Mouse (Mus musculus) natural killer cell, adult 2 months (primary cell): ENCODE data around the gene Dnase1l1.
A peak's percentile ranks its signal among the peaks of the same experiment; 100 is the strongest.

Source experiments
- DNase-seq, 2 experiments: peaks; one replicate each; pipeline ENCODE4 v3.0.0; 2022; ENCODE audit warnings: low spot score in 2 of 2

Gene Dnase1l1

DNA sequence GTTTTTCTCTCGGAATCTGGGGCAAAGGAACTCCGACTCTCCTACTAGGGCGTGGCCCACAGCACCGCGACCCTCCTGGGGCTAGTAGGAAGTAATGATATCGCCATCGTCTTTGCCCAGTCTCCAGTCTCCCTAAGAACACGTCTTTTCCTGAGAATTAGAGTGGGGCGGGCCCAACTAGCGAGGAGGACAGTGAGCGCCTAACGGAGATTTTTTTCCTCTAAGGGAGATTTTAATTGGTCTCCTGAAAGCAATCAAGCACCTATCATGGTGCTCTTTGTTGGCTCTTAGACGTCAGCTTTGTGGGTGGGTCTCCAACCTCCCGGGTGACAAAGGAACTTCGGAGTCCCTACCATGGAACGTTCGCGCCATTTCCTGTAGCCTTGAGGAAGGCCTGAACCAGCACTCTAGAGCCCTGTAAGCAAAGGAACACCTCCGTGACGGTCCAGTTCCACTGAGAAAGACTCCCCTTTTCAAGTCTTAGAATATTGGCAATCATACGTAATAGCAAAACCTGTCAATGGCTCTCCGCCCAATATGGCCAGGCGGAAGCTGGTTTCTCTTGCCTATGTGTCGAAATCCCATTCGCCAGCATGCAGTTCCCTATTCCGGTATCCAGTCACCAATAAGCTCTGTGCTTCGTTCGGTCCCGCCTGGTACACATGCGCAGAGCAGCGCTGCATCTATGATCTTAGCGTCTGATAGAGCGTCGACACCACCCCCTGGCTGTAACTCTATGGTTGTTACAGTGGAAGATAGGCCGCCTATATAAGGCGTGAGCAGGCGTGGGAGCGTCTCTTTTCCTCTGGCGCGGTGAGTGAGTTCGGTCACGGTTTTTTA, 11.9 kb downstream of the Dnase1l1 start, which contains the start of gene Rpl10:
Gene Rpl10, plus strand, starts transcription at position 751 of the 840 bp plus-strand sequence.
- peak; percentile 92 to 94 for DNase-seq

DNA sequence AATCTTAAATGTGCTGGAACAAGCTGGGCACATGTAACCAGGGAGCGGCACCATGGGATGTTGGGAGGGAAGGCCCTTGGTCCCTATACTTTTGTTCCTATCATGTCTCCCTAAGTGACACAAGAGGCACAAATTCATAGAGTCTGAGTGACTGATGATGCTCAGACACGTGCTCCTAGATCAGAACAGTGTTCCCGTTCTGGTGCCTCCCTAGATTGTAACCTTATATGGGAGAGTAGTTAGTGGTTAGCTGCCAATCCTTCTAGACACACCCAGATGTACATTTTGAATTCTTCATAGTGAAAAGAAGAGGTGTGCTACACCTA, 12.4 kb downstream of the Dnase1l1 start:
- DNase-seq: no peak

DNA sequence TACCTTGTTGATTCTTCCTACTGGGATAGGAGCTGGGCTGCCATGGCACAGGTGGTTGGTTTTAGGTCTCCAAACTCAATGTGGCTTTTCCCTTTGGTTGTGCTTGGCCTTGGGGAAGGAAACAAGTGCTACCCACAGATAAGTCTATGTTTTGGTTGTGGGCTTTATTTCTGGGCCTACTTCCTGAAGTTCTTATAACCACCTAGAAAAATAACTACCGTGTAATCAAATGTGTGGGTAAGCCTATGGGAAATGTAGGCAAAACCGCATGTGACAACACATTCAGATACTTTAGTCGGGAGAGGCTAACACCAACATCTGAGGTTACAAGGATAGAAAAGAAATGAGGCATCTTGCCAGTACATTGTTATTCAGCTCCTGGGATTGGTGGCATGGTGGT, 24.4 kb downstream of the Dnase1l1 start:
- DNase-seq: no peak

DNA sequence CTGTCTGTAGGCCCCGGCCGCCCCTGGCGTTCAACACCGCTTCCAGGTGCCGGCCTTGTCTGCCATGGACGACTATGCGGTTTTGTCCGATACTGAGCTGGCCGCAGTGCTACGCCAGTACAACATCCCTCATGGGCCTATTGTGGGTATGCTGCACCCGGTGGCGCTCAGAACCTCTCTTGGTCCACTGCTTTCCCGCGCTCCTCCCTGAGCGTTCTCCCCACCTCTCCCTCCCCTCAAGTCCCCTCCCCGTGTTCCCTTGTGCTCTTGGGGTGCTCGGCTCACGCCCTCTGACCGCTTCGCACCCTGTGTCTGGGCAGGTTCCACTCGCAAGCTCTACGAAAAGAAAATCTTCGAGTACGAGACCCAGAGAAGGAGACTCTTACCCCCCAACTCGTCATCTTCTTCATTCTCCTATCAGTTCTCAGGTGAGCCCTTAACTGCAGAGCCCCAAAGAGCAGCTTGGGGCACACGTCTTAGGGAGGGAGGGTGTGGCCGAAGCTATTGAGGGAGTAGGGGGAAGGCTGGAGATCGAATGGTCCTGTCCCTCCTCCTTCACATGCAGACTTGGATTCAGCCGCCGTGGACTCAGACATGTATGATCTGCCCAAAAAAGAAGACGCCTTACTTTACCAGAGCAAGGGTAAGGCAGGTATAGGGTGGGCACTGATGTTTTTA, 27.1 kb downstream of the Dnase1l1 start:
- peak in 1 of 2 experiments; percentile 8 for DNase-seq

DNA sequence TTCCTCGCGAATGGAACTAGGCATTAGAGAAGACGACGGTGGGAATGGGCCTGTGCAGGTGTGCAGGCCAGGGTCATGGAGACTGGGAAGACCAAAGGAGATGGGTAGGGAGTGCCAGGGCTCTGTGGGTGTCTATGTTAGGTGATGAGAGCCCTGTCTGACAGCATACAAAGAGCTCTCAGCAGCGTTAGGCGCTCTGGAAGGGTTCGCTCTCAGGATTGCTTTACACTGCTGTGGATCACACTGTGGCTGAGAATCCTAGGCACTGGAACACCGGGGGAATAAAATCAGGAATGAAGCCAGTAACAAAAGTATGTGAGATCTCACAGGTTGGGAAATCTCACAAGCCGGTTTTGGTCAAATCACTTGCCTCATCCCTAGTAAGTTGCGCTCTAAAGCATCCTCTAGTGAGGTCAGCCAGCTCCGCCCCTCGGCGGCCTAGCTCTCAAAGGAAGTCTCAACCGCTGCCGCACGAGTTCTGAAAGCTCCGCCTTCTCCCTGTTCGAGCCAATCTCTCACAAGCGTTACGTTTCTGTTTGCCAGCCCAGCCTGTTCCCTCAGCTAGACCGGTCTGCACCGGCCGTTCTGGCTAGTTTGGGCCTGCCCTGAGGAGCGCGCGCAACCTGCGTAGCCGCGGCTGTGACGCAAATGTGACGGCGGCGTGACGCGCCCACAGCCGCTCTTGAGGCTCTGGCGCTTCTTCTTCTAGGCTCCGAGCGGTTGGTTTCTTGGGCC, 27.8 kb downstream of the Dnase1l1 start, which contains the start of gene Emd:
Gene Emd, plus strand, starts transcription at position 535 of the 735 bp plus-strand sequence.
- DNase-seq: peak; percentile 91 to 93

DNA sequence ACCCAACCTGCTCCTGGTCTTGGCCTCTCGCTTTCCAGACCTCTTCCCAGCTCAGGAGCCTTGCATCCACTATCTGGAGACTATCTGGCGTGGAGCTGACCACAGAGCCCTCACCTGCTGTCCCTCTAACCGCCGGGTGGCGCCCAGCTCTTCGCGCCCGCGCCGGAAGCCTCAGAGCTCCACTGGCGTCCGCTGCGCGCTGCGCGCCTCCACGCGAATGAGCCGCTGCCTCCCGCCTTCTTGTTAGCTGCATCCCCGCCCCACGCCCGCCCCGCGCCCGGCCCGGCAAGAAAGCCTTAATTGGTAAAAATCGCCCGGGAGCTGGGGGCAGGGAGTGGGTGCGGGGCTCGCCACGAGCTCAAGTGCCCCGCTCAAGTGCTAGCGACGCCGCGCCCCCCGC, 32.5 kb downstream of the Dnase1l1 start, which contains the start of gene Flna:
Gene Flna, minus strand, starts transcription at position 206 of the 400 bp plus-strand sequence.
- peak; percentile 50 to 61 for DNase-seq

DNA sequence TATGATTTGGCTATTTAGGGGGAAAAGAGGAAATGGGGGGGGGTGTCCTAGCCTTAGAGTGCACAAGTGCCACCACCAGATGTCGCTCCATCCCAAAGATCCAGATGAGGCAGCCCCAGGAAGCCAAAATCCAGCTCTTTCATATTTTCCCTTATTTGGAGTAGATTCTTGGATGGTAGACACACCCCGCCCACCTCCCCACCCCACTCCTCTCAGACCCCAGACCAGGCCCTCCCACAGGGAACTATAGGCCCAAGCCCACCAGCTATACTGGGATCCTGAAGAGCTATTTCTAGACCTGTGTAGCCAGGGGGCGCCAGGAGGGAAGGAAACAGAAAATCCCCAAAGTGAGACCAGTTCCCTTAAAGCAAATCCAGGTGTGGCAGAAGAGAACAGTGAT, 33.5 kb downstream of the Dnase1l1 start:
- DNase-seq: peak; percentile 23 to 44

DNA sequence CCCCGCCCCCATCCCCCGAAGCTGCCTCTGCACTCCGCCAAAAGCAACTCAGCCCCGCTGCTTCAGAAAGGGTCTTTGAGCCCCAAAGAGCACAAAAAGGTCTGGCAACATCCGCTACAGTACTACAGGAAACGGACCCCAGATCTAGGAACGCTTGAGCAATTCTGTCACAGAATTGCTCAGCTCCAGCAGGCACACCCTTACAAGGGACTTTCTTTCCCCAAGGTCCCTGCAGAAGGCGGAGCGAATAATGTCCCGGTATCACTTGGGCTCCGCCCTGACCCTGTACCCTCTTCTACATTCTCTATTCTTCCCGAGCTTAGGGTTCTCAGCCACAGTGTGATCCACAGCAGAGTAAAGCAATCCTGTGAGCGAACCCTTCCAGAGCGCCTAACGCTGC, 35.4 kb downstream of the Dnase1l1 start:
- no peak for DNase-seq

DNA sequence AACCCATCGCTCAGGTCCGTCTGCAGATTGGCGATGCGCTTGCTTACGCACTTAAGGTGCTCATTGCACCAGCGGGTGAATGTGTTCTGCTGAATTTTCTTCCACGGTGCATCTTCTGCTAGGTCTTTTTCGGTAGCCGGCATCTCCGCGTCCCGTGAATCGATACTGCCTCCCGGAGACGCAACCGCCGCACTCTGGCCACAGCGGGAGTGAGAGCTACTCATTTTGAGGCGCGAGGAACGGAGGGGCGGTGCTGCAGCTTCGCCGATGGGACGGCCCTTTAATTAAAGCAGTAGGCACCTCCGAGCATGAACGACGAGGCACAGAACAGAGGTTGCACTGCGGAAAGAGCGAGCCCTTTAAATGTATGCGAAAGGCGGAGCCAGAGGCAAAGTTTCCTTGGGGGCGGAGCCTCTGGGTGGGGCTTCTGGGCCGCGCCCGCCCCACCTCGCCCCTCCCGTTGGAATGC, 35.9 kb downstream of the Dnase1l1 start:
- DNase-seq: peak; percentile 76 to 84

DNA sequence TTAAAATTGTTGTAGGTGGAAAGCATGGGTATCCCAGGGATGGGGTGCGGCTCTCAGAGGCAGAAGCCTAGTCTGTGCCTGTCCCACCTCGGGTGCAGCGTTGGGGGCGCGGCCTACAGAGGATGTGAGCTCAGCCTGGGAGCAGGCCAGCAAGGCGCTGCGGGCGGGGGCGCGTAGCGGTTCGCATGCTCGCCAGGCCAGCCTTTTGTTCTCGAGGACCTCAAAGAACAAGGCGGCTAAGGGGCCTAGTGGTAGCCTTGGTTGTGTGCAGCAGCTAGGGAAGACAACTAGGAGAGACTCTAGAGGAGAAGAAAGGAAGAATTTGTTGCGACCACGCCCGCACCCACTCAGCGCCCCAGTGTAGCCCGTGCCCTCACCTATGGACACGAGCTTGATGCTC, 36.5 kb downstream of the Dnase1l1 start:
- DNase-seq: peak; percentile 62 to 69

DNA sequence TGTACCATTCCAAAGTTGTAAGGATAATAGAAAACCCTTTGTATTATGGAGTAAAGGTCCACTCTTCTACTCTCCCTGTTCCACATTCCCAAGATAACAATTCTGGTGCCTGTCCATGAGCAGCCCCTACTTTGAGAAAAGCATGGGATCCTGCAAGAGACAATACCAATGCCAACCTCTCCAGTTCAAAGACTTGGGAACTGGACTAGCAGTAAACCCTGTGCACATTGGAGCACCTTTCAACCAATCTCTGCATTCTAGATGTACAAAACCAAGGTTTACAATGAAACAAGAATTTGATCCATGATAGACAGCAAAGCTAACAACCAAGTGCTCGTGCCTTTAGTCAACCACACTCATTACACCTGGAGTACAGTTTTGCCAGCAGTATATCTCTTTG, 37.0 kb downstream of the Dnase1l1 start:
- no peak for DNase-seq

DNA sequence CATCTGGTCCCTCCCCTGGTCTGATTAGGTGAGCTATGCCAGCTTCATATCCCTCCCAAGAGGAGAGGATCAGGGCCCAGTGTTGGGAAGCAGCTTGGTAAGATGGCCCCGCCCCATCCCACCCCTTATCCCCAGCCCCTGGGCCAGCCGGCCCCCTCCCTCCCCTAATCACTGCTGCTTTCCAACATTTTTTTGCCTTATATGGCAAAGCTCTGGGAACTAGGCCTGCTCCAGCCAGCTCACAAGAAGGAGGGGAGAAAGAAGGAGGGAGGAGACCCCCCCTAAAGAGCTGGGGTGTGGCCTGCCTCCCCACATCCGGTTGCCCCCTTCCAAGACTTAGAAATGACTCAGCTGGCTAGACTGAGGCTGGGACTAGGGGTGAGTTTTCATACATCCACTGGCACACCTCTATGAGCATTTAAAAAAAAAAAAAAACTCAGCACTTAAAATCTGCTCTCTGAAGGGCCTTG, 37.5 kb downstream of the Dnase1l1 start:
- peak; percentile 50 to 58 for DNase-seq

DNA sequence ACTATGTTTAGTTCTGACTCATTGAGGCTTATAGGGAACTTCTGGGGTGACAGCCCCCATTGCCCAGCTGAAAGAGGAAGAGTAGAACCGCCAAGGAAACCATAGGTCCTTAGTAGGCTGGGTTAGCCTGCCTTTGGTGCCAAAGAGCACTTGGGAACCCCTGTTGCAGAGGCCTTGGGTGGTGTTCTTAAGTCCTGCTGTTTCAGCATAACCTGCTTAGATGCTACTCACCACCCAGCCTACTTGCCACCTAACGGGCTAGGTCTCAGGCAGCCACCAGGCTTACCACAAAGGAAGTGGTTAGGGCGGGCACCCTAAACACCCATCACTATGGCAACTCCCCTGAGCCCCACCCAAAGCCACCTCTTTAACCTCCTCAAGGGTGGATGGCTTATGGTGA, 38.3 kb downstream of the Dnase1l1 start:
- DNase-seq: peak; percentile 81 to 83

DNA sequence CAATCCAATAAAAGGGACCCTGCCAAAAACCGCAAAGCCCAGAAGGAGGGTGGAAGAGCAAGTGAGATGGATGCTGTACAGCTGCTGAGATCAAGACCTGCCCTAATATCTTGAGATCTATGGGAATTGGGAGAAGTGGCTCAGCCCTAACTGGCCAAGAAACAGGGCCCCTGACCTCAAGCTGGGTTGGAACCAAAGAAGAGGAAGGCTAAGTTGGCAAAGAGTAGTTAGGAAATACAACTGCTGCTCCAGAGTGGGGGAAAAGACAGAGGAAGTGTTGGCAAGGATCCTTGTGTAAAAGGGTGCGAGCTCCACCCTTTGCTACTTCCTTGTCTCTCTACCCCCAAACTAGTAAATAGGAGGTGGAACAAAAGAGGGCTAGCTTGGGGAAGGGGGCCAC, 38.7 kb downstream of the Dnase1l1 start:
- DNase-seq: no peak

DNA sequence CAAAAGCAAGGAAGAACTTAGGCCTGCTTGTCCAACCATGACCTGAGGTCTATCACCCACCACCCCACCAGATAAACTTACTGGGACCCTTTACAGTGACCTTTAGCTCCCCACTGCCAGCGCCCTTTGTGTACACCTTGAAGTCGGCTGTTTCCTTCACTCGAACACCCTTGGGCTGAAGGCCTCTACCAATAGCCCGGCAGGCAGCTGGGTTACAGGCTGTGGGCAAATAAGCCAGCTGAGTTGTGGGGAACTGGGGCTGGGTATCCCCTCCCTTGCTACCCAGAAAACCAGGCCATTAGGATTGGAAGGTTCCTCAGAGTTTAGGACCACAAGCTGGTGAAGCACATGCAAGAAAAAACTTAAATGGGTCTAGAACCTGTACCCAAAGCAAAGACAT, 41.8 kb downstream of the Dnase1l1 start:
- DNase-seq: no peak

DNA sequence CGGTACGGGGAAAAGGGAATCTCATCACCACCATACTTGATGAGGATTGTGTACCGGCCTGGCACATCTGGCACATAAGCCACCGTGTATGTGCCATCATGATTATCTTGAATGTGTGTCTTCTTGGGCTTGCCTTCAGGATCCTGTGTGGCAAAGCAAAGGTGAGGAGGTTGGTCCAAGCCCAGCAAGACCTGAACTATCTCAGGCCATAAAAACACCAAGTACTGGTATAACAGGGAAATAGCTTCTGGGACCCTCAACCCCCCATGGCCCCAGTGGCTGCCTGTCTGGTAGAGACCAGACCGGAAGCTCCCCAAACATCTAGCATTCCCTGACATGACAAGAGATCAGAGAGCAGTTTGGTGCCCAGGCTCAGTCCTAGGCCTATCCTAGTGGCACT, 48.9 kb downstream of the Dnase1l1 start:
- no peak for DNase-seq

DNA sequence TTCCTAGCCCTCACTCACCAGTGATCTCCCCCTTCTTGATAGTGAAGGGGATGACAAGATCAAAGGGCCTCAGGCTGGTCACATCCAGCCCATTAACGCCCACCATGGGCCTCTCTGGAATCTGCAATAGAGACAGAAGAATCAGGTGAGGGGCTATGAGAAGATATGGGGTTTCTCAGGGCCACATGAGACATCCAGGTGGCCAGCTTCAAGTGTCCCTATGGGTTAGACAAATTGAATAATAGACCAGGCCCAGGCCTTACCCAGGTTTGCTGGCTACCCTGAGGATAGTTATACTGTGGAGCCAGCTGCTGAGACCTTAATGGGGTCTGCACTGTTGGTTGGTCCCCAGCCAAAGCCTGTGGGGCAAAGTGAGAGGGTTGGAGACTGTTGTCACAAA, 52.1 kb downstream of the Dnase1l1 start:
- DNase-seq: no peak
